ENCODE assay signal across 20 mouse cellular contexts in genomic region chrX:139800406-139800878, GRCm38 (mm10). TPM values are rescaled to one million over a fixed set of nuclear protein-coding genes. Genes with fewer than 3 reads are reported as not detected.
DNase-seq lines count a peak whose midpoint lies in the region; ATAC-seq and TF ChIP-seq lines count a peak whose summit lies in the region.
"Had no signal": no experiment of that assay in that cellular context is flagged by ENCODE, and none has a peak within 500 bp of the region (broad histone marks: within the 10 kb centered on the region; RNA-seq: fewer than 3 reads in every experiment).

TSS of gene Cldn2 (plus strand) at chrX:139800828.

- no peak within 1 kb of the TSS for H3K27ac ChIP-seq in intestine, embryonic 15.5 days
- no peak within 1 kb of the TSS for H3K27ac ChIP-seq in kidney, postnatal 0 days
- H3K27ac ChIP-seq: forebrain, embryonic 12.5 days; liver, embryonic 13.5 days; lung, embryonic 15.5 days; neural tube, embryonic 12.5 days had no signal

- peak; percentile 41 for DNase-seq in lung, postnatal 14 days
- no peak for DNase-seq in lung, adult 2 months
- DNase-seq in kidney, postnatal 0 days (ENCODE audit: low spot score): no peak
- DNase-seq in lung, postnatal 4 days: peak; percentile 17 to 54
- no peak for DNase-seq in frontal cortex, postnatal 25 days (ENCODE audit: low spot score in 2 of 2)
- DNase-seq in urinary bladder, postnatal 10 days (ENCODE audit: low spot score): no peak
- DNase-seq: adrenal gland, adult 2 months; cerebellum, adult 9-10 months; gastrocnemius, postnatal 14 days; liver, embryonic 13.5 days; right cerebral cortex, adult 18-20 months; thymus, adult 2 months had no signal

- WGBS in lung, adult 2 months: 61% methylated on average over 8 of the region's 8 CpGs
- WGBS in intestine, embryonic 15.5 days: 66% methylated on average over 8 of the region's 8 CpGs
- WGBS in kidney, postnatal 0 days: 76% methylated on average over 8 of the region's 8 CpGs

- TF ChIP-seq POLR2A in lung, adult 2 months (IDR thresholded peaks at IDR 0.05; ENCODE audit: borderline replicate concordance, extremely low read depth, low read depth, low read length): no peak

- H3K36me3 ChIP-seq in intestine, embryonic 15.5 days: no peaks in the 10 kb centered on the region
- H3K36me3 ChIP-seq in kidney, postnatal 0 days (ENCODE audit: insufficient read depth, low read length): no peaks in the 10 kb centered on the region
- H3K36me3 ChIP-seq: forebrain, embryonic 12.5 days; liver, embryonic 13.5 days; lung, embryonic 15.5 days; neural tube, embryonic 12.5 days had no signal

- H3K4me1 ChIP-seq in lung, adult 2 months (ENCODE audit: control insufficient read depth, insufficient read depth, low read length): no peaks in the 10 kb centered on the region; the same call in 1 of the 2 replicates
- H3K4me1 ChIP-seq in intestine, embryonic 15.5 days (replicated peaks): no peaks in the 10 kb centered on the region
- H3K4me1 ChIP-seq in kidney, postnatal 0 days (replicated peaks; ENCODE audit: insufficient read depth, low read length): no peaks in the 10 kb centered on the region
- H3K4me1 ChIP-seq: forebrain, embryonic 12.5 days; liver, embryonic 13.5 days; lung, embryonic 15.5 days; neural tube, embryonic 12.5 days had no signal

- no peak within 1 kb of the TSS for H3K4me2 ChIP-seq in intestine, embryonic 15.5 days (replicated peaks)
- H3K4me2 ChIP-seq in kidney, postnatal 0 days (ENCODE audit: low read length): no peak within 1 kb of the TSS
- H3K4me2 ChIP-seq: forebrain, embryonic 12.5 days; liver, embryonic 13.5 days; lung, embryonic 15.5 days; neural tube, embryonic 12.5 days had no signal

- no peak within 1 kb of the TSS for H3K9ac ChIP-seq in intestine, embryonic 15.5 days
- H3K9ac ChIP-seq in kidney, postnatal 0 days (ENCODE audit: low read depth, low read length): no peak within 1 kb of the TSS
- H3K9ac ChIP-seq: forebrain, embryonic 12.5 days; liver, embryonic 13.5 days; lung, embryonic 15.5 days; neural tube, embryonic 12.5 days had no signal

- TF ChIP-seq CTCF in lung, adult 2 months (IDR thresholded peaks at IDR 0.05; ENCODE audit: insufficient read depth, low read length): no peak
- TF ChIP-seq CTCF in kidney, postnatal 0 days (IDR thresholded peaks at IDR 0.05; ENCODE audit: low read depth): no peak

- H3K9me3 ChIP-seq in intestine, embryonic 15.5 days: no peaks in the 10 kb centered on the region
- no peaks in the 10 kb centered on the region for H3K9me3 ChIP-seq in kidney, postnatal 0 days (replicated peaks; ENCODE audit: low read length)
- H3K9me3 ChIP-seq: forebrain, embryonic 12.5 days; liver, embryonic 13.5 days; lung, embryonic 15.5 days; neural tube, embryonic 12.5 days had no signal

- ATAC-seq in intestine, embryonic 15.5 days: no peak
- ATAC-seq in kidney, postnatal 0 days (replicated peaks; ENCODE audit: low FRiP score, low read depth): no peak
- ATAC-seq: hindbrain, embryonic 16.5 days had no signal

- H3K27me3 ChIP-seq in intestine, embryonic 15.5 days (replicated peaks): 0 out of 2 replicates have a peak, but pooled peaks cover 3% of the 10 kb centered on the region
- H3K27me3 ChIP-seq in kidney, postnatal 0 days (ENCODE audit: insufficient read depth, low read length): no peaks in the 10 kb centered on the region
- H3K27me3 ChIP-seq: liver, embryonic 13.5 days; lung, embryonic 15.5 days had no signal

- no peak within 1 kb of the TSS for H3K4me3 ChIP-seq in lung, adult 2 months (replicated peaks; ENCODE audit: extremely low read depth, low read depth, low read length)
- no peak within 1 kb of the TSS for H3K4me3 ChIP-seq in intestine, embryonic 15.5 days (replicated peaks)
- H3K4me3 ChIP-seq in kidney, postnatal 0 days (replicated peaks; ENCODE audit: low read depth, low read length): no peak within 1 kb of the TSS
- H3K4me3 ChIP-seq: forebrain, embryonic 12.5 days; liver, embryonic 13.5 days; lung, embryonic 15.5 days; neural tube, embryonic 12.5 days had no signal

RNA-seq across cellular contexts. Expression of gene Cldn2, which starts in this region (rescaled TPM):
- 0.37 and 0.78 TPM in 2 replicates for polyA plus RNA-seq in lung, adult 2 months (2012; rRNA removed)
- 54.1 and 59.8 TPM in 2 replicates for polyA plus RNA-seq in intestine, embryonic 15.5 days (2015; fragmentation: Nextera tagmentation; extraction: Ambion mirVana)
- 91.4 and 107 TPM in 2 replicates for polyA plus RNA-seq in kidney, postnatal 0 days (2015; fragmentation: Nextera tagmentation; extraction: Ambion mirVana)
- polyA plus RNA-seq: adrenal gland, adult 2 months; C2C12; embryonic facial prominence, embryonic 11.5 days; limb, embryonic 11.5 days had no signal

Comparison
In these comparisons a context has a peak if more than half of its experiments do, and no peak if none do; other contexts are left out.
1. RNA of gene Cldn2 (polyA plus RNA-seq): 91.4 to 107 TPM in kidney, postnatal 0 days and 54.1 to 59.8 TPM in intestine, embryonic 15.5 days; 0.37 to 0.78 TPM in lung, adult 2 months; every median in the first group is over 10 times any median in the second.
2. DNase-seq: peak in lung, postnatal 14 days (single experiment) and lung, postnatal 4 days (2 of 2); none in lung, adult 2 months (single experiment), kidney, postnatal 0 days (single experiment), frontal cortex, postnatal 25 days (0 of 2) and urinary bladder, postnatal 10 days (single experiment).